Mouse (Mus musculus) inflammation-experienced regulatory T-cells, adult 6 months (primary cell): Measurements from ENCODE around the gene Hoxc11. TPM values are rescaled to one million over a fixed set of nuclear protein-coding genes. Genes with fewer than 3 reads are reported as not detected.

ENCODE experiments used
- ATAC-seq: one replicate; pipeline ENCODE4 v1.8.0; 2017
- polyA plus RNA-seq, 3 experiments: library from polyadenylated mRNA; unstranded; fragments of 100-300 nt; shearing (Covaris generic); gene quantifications; one replicate each; pipeline ENCODE4 v1.2.1; 2017

Hoxc11 gene
- polyA plus RNA-seq, 3 experiments from 2014 or later, result not detected

DNA sequence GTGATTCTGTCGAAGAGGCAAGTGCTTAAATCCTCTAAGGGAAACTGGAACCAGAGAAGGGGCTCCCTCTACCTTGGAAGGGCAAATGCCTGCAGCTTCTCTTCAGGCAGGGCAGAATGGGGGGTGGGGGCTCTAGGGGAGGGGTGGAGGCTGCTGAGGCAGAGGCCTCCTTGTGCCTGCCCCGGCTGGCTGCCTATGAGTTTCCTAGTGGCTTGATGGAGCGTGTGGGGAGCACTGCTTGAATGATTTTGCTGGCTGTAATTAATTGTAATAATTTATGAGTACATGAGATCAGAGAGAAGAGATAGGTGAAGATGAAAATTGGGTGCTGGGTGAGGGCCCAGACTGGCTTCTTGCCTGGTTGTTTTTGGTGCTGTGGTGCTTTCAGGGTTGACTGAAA is 30.7 kb downstream of the Hoxc11 start:
- ATAC-seq, result no peak

DNA sequence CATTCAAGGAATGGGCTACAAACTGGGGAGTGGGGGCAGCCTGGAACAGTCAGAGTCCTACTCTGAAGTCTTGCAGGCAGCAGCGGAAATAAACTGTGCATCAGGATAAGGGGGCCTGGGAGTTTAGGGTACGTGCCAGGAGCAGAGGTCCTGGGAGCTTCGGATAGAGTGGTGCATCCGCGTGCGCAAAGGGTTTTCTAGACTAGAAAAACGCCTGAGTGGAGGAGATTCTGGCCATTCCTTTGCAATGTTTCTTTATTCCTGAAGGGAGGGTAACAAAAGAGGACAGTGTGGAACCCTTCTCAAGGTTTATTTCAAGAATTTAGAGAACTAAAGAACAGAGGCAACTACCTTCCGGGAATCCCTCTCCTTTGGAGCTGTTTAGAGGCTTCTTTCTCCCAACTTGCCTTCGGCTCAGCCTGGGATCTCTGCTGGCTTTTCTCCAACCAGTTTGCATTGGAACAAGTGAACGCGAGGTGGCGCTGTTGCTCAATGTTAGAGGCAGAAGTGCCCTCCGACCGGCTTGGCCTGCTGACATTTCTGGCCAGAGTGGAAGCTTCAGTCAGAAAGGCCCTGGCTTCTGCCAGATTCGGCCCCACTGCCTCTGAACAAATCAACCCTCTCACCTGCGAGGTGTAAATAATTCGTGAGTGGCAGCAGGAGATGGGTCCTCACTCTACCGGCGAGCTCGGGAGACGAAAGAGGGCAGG is 33.1 kb downstream of the Hoxc11 start:
- peak; percentile 69 for ATAC-seq

DNA sequence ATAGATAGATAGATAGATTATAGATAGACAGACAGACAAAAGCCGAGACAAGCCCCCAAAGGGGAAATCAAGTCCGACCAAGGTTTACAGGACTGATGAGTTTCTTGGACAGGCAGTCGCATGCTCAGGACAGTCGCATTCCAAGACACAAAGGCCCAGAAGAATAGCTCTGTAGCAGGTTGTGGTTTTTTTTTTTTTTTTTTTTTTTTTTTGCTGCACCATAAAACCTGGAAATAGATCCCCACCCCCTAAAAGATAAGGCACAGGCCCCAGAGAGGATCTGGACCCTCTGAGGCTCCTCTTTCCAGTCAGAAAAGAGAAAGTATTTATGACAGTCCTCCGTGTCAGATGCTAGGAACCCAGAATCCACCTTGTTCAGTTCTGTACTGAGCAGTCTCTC is 33.9 kb downstream of the Hoxc11 start:
- no peak for ATAC-seq

DNA sequence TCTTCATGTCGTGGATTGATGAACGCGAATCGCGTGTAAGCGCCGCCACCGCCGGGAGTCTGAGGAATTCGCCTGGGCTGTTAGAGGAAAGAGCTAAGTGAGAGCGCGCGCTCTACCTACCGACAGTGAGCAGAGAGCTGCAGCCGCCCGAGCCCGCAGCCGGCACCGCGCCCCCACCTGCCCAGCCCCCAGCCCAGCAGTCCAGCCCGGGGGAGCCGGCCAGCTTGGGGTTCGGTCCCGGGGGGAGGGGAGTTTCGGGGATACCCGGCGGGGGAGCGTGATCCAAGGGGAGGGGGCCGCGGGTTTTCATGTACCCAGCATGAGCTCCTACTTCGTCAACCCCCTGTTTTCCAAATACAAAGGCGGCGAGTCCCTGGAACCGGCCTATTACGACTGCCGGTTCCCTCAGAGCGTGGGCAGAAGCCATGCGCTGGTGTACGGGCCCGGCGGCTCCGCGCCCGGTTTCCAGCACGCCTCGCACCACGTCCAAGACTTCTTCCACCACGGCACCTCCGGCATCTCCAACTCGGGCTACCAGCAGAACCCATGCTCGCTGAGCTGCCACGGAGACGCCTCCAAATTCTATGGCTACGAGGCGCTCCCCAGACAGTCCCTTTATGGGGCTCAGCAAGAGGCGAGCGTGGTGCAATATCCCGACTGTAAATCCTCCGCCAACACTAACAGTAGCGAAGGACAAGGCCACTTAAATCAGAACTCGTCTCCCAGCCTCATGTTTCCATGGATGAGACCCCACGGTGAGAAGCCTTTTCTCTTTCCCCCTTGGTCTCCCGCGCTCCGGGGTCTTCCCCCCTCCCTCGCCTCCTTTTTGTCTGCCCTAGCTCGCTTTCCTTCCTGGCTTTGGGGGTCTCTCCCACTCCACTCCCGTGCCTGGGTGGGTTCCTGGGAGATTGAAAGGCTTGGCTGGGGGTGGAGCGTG is 36.5 kb downstream of the Hoxc11 start, which contains the start of gene Hoxc8:
Gene Hoxc8, plus strand, starts transcription at position 147 of the 937 bp plus-strand sequence.
- peak; percentile 10 for ATAC-seq

DNA sequence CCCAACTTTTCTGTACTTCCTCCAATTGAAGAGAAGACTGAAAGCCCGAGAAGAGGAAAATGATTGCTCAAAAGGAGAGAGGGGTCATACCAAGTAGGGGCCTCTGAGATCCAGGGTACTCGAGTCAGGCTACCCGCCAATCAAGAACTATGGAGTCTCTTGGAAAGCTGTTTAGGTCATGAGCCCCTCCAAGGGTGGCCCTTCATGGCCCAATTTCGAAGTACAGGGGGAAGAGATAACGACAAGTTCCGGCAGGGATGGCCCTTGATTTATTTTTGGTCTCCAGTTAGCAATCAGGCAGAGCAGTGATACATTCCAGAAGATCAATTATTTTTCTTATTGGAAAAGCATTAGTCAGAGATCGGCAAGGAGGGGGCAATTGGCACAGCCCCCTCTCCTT is 37.6 kb downstream of the Hoxc11 start:
- ATAC-seq, result no peak

DNA sequence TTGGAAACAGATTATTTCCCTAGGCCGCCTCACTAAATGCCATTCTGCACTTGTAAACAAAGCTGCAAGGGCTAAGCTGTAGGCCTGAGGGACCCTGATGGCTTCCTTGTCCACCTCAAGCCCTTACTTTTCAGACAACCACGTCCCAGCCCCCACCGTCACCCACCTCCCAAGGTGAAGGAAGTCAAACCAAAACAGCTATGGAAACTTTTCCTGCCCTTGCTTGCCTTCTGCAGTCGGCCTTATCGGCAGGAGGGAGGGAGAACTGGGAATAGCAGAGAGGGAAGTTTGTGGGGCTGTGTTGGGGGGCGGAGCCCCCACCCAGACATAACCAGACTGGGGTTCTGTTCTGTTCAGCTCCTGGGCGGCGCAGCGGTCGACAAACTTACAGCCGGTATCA is 38.0 kb downstream of the Hoxc11 start:
- ATAC-seq, result no peak

DNA sequence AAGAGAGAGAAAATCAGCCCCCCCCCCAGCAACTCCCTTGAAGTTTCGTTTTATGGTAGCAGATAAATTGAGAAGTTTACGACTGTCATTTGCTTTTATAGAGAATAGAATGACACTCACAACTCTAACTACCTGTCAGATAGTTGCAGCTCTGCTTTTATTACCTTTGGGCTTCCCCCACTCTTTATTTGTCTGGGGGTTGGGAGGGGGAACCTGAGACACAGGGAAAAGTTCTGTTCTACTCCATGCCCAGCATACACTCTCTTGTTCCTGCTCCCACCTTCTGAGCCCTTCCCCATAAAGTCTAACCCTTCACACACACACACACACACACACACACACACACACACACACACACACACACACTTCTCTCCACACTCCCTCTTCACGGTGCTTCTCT is 38.6 kb downstream of the Hoxc11 start:
- ATAC-seq, result no peak

DNA sequence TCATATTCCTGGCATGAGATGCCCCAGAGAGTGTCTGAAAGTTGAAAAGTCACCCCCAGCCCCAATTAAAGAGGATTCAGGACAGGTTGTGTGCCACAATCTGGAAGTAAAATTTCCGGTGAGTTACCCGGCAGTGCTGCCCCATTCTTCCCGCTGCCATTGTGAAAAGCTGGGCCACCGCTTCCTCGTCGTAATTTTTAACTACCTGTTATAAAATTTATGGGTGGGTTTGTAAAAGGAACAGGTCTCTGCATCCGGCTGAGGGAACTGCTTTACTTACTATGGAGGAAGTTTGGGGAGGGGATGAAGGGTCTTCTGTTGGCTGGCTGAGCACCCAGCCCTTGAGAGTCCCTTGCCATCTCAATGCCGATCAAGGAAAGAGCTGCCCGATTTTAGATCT is 42.3 kb downstream of the Hoxc11 start:
- ATAC-seq, result no peak

DNA sequence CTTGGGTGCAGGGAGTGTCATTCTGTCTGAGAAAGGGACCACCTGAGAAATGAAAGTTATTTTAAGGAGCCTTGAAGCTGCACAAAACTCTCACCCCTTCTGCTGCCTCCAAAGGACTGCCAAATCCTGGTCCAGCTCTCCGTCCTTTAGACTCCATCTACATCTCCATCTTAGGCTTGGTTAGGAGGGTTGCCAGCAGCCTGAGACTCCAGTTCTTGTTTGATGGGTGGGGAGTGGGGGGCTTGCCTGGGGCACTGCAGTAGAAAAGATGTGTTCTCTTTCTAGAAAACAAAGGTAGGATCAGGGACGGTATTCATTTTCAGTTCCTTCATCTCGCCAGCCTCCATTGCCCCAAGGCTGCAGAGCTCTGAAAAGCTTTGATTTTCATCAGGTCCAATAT is 43.2 kb downstream of the Hoxc11 start:
- no peak for ATAC-seq

DNA sequence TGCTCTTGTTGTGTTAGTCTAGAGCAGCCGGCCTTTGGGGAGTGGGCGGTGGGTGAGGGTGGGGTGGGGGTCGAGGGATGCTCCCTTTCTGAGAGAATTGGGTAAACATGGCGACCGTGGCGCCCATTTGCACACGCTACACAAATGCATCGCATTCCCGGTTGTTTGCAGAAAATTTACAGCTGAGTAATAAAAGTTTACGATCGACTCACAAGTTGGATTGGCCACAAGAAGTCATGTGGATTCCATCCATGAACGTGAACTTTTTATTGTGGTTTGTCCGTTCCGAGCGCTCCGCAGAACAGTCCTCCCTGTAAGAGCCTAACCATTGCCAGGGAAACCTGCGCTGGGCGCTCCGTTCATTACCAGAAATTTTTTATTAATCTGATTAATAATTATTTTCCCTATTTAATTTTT is 43.7 kb downstream of the Hoxc11 start, which contains the start of gene Hoxc6:
Gene Hoxc6, plus strand, starts transcription at position 319 of the 417 bp plus-strand sequence.
- ATAC-seq, result no peak

DNA sequence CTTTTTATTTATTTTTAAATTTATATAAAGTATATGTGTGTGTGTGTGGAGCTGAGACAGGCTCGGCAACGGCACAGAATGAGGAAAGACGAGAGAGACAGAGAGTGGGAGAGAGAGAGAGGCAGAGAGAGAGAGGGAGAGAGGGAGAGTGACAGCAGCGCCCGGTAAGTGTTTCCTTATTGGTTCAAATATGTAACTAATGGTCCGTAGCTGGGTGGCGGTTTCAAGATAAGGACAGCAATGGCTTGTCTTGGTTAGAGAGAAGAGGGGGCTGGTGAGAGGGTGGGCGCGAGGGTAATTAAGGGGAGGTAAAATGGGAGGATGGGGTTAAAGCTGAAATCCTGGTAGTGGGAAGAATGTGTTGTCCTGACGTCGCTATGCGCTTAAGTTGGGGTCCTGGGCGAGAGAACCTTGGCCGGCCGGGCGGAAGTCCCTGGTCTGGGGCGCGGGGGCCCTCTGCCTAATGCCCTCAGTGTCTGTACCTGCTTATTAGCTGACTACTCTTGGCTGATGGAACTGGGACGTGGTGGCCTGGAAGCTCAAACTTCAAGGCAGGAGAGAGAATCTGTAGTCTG is 44.5 kb downstream of the Hoxc11 start:
- ATAC-seq, result peak; percentile 35

DNA sequence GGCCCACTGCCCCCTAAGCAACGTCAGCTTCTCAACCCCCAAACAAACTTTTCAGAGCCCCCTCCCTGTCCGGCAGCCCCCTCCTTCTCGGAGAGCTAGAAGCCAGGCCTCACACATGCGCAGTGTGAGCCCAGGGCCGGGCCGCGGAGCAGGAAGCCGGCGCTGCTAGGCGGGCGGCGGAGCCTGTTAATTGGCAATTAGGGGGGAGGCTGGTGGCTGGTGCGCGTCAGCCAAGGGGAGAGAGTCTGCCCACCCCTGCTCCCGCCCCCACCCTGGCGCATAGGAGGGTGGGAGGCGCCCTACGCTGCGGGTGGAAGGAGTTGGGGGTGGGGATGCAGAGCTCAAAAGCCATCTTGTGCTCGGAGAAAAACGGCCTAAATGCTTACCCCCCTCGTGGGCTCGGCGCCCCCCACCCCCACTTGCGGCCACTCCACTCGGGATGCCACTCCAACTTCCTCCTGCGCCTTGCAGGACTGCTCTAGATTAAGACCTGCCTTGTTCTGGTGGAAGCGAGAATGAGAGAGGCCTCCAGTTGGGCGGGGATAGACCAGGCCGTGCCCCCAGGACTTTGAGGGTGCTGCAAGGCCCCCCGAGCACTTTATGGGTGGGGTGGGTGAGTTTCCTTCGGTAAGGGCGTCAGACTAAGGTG is 45.1 kb downstream of the Hoxc11 start:
- peak; percentile 89 for ATAC-seq

DNA sequence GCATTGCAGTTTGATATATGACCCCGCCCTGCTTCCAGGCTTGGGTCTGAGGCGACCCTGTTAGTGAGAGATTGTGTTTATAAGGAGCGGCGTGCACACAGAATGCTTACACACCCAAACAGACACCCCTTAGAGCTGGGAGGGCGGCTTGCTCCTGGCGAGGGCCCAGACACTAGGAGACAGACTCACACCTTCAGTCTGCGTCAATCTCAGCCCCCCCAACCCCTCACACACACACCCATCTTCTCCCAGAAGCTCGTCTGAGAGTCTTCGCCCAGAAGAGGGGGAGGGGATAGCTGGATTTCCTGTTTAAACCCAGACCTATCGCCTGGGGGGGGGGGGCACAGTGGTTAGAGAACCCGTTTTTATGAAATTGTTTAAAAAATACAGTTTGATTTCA is 45.7 kb downstream of the Hoxc11 start:
- ATAC-seq, result no peak

DNA sequence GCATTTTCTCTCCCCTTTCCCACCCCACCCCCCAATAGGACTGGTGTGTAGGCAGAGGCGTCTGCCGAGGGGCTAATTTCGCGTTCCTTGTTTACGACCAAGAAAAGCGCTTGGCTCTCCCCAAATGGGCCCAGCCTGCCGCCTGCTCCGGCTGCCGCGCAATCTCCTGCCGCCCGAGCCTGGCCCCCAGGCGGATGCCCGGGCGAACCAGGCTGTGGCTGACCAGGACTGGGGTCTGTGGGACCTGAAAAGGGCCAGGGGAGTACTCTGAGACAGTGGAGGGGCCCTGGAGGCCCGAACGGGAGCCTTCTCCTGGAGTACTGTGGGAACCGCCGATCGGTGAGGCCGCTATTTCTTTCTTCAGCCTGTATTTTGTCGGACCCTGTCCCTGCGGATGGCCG is 46.3 kb downstream of the Hoxc11 start:
- no peak for ATAC-seq

DNA sequence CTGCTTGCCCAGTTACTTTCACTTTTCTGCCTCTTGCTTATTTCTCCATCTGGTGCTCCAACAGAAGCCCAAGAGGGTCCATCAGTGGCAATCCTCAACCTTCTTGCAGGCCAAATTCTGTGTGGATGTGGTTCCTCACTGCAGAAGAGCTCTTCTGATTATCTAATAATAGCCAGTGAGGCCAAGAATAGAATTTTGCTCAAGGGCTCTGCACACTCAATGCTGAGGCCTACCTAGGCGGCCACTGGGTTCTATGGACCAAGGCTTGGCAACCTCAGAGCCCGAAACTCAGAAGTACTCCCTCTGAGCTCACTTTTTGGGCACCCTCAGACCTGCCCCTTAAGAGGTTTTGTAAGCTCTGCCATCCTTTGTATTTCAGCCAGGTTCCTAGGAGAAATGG is 47.1 kb downstream of the Hoxc11 start:
- no peak for ATAC-seq

DNA sequence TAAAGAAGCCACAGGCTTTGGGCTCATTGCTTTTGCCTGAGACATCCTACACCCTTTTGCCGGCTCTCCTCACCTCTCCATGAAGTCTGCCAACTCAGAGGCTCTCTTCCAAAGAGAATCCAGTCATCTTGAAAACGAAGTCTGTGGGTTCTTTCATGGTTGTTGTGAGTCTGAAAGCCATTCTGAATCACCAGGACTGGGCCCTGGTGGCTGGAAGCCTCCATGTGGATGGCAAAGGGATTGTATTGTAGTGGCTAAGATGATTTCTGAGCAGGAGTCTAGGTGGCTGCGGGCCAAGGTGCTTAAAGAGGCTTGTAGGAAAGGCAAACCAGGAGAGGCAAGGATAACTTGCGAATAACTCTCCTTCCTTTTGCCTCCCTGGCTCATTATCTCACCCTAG is 47.9 kb downstream of the Hoxc11 start:
- no peak for ATAC-seq

DNA sequence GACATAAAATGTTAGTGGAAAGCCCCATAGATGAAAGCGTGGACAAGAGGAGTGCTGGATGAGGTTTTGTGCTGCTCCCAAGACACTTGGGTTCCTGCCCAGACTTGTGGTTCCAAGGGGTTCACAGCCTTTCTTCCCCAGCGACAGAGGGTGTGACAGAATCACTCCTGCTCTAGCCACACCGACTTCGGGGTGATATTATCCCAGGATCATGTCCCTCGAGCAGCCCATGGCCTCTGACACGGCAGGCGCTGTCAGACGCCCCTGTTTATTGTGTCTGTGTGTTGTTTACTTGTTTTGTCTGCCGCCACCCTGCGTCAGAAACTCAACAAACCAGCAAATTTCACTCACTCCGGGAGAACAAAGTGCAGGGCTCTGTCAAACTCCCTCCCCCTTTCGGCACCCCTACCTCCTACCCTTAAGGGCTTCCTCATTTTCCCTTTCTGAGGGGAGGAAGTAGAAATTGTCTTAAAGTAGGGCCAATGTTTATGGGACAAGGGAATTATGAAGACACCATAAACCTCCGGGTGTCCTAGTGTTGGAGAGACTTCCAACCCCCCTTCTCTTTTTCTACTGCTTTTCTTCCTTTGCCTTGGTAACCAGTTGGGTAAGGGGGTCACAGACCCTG is 48.7 kb downstream of the Hoxc11 start:
- ATAC-seq, result no peak

DNA sequence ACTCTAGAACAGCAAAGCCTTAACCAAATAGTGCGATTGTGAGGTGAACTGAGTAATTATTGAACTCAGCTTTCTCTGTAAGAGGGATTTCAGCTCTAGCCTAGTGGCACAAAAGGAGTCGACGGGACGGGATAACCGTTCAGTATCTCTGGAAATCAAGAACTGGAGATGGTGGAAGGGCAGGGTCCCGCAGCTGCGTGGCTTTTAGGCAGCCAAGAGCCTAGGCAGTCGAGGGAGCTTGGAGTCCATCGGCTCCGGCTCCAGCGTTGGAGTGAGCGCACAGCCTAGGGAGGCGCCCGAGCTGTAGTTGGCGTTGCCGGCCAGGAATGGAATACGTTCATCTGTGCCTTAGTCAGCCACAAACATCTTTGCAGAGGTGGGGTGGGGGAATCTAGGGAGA is 51.1 kb downstream of the Hoxc11 start:
- ATAC-seq, result no peak

DNA sequence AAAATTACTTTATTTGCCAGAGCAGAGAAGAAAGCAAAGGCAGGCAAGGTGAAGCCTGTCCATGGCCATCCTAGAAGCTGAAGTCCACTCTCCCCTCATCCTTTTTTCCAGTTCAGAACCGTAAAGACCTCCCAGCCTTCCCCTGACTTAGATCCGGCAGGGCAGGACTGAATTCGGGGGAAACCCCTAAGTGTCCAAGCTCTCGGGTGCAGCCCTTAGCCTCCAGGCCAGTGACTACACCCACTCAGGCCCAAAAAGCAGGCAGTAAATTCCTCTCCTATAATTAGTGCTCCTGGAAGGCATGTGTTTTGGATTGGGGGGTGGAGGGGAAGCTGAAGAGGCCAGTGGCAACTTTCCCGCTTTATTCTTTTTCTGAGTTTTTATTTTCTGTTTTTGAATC is 51.6 kb downstream of the Hoxc11 start:
- ATAC-seq, result no peak

DNA sequence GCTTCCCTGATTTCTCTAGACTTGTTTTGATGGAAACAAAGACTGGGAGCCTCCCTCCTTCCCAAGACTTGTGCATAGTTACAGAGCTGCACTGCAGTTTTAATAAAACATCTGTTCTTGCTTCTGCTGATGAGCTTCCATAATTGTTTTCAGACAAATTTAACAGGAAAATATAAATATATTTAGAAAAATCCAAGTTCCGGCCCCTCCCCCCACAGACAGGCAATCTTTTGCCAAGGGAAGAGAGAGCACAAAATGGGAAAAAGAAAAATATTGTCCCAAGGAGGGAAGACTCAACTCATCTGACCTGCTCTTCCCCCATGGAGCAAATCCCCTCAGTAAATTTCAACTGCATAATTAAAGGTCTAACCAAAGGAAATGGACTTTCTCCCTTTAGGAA is 52.1 kb downstream of the Hoxc11 start:
- no peak for ATAC-seq
